Mouse (Mus musculus): ENCODE results near the gene Myo15b. TPM values are rescaled to one million over a fixed set of nuclear protein-coding genes. Genes with fewer than 3 reads are reported as not detected.
"Not testable (repeated sequence)": the region's sequence is repeated elsewhere in the genome, so short reads cannot be mapped to it uniquely, and the experiment has no call there.

The Myo15b gene
- total RNA-seq, 2 experiments from 2014 or later: 0.34 to 0.52 TPM

DNA sequence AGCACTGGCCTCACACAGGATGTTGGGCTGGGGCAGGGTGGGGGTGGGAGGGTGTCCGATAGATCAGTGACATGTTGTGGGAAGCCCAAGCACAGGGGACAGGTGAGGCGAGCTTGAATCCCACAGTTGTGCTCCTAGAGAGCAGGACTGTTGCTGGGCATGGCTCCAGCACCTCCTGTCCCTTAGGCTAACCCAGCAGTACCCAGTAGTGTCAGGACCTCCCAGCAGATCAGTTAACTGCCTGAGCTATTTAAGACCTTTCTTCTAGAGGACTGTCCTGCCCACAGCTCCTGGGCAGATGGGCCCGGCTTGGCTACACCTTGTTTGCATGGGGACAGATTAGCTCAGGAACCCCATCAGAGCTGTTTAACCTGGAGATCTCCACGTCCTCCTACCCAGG lies 29.2 kb upstream of the Myo15b start:
- no peak for DNase-seq (ENCODE audit: low spot score in 2 of 2)
- intact Hi-C loops (cut with DNase I): no loop called here

DNA sequence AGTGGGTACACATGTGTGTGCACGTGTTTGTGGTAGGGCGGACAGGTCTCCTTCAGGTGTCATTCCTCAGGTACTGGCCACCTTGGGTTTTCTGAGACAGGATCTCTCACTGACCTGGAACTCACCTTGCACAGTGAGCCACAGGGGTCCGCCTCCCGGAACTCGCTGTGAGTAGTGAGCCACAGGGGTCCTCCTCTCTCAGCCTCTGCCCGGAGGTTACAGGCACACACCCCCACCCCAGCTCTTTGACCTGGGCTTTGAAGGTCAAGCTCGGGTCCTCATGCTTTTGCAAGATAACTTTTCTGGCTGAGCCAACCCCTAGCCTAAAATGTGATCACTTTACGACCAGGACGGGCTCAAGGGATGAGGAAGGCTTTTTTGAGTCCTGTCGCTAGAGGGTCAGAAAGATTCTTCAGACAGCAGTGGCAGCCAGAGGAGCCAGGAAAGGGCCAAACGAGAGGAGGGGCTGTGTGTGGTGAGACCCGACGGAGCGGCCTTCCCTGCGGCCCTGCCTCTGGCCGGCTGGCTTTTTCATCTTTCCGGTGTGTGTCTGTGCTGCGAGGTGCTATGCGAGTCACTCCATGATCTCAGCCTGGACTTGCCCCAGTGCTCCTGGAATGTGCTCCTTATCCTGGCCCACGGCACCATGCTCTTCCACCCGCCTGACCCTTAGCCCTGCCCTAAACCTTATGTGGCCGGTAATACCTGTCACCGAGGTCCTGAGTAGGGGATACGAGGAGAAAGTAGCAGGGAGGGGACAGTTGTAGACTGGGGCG lies 27.5 kb upstream of the Myo15b start:
- no peak for DNase-seq (ENCODE audit: low spot score in 2 of 2)
- intact Hi-C loops (cut with DNase I): no loop called here

DNA sequence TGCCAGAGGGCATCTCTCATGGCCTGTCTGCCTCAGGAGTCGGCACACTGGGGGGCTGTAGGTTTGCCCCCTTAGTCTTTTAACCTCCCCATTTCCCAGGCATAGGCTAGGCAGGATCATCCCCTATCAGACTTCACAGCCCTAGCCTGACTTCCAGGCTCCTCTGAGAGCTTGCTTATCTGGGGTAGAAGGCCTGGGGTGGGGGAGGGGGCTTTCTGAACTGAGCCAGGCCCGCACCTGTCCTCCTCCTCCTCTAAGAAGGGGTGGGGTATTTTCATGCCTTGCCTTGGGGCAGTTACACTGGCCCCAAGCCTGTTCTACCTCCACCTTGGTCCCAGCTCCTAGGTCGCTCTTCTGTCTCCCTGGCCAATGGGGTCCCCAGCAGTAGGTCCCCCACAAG lies 26.7 kb upstream of the Myo15b start:
- intact Hi-C loops (cut with DNase I): no loop called here
- DNase-seq (ENCODE audit: low spot score in 2 of 2): no peak

DNA sequence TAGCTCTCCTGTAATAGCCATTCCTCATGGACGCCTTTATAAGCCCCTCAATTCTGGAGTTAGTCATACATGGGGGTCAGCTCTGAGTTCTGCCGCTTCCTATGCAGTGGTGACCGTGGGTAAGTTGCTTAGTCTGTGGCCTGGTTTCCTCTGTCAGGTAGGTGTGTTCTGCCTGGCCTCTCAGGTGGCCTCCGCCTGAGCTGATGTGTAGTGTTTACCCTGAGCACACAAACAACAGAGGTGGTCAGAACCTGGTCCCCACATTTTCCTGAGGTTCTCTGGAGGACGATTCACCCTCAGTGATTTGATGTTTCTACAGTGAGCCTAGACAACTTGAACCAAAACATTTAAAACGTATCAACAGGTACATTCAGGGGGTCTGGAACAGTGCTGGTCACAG lies 26.1 kb upstream of the Myo15b start:
- intact Hi-C loops (cut with DNase I): no loop called here
- no peak for DNase-seq (ENCODE audit: low spot score in 2 of 2)

DNA sequence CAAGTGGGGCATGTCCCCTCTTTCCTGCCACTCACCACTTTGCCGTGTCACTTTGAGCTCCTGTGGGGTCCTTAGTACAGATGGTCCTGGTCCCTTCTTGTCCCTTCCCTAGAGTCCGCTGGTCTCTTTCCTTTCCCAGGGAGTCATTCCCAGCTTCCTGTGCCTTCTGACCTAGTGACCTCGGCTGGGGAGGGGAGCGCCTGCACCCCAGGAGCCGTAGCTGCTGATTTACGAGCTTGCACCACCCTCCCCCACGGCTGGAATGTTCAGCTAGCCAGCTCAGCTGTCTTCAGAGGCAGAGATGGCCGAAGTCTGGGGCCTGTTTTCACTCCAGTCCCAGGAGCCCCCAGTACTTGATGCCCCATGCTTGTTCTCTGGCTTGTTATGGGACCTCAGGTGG lies 25.7 kb upstream of the Myo15b start:
- intact Hi-C loops (cut with DNase I): no loop called here
- no peak for DNase-seq (ENCODE audit: low spot score in 2 of 2)

DNA sequence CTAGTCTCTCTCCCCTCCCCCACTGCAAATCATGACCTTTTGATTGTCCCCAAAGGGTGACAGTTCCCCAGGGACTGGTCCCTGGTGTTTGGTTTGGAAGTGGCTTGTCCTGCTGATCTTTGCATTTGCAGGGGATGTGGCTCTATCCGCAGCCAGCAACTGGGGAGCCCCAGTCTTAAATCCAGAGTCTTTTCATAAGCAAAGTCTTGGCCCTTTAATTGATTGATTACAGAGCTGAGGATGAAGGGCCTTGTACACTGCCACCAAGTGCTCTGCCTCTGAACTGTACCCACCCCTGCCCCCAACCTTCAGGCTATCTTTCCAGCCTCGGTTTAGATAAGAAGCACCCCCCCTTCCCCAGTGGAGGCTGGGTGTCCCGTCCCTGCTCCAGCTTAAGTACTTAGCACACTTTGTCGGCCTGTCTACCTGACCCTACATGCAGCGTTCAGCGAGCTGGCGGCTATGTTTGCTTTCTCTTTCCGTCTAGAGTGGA lies 25.1 kb upstream of the Myo15b start:
- intact Hi-C loops (cut with DNase I): no loop called here
- DNase-seq (ENCODE audit: low spot score in 2 of 2): no peak

- no peak for DNase-seq (ENCODE audit: low spot score in 2 of 2)
- intact Hi-C loops (cut with DNase I): no loop called here
Measured at GRCm38 (mm10) chr11:115834033-115834432, 24.2 kb upstream of the Myo15b start.

DNA sequence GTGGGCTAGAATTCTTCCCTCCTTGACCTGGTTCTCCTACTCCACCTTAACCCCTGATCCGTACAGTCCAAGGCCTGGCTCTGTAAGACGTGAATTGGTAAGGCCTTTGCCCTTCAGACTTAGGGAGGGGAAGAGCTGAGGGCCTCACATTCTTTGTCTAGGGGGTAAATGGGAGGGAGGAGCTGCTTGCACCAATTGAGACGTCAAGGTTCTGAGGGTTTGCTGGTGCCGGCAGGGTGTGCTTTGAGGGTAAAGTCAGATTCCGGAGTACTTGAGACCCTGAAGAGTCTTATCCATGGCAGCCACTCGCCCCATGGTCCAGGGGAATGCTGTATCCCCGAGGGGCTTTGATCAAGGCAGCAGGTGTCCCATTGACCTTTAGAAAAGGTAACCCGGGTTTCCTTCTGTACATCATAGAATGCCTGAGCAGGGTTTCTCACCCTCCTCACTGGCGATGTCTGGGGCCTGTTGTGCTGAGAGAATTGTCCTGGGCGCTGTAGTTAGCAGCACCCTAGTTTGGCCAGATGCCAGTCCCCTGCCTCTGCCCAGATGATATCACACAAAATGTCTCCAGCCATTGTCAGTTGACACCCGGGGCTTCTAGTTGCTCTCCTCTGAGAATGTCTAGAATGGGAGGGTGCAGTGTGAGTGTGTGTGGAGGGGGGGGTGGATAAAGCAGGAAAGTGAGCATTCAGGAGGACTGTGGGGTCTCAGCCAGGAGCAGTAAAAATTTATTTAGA lies 21.4 kb upstream of the Myo15b start:
- DNase-seq (ENCODE audit: low spot score in 2 of 2): no peak
- intact Hi-C loops (cut with DNase I): no loop called here

- intact Hi-C loops (cut with DNase I): no loop called here
- DNase-seq (ENCODE audit: low spot score in 2 of 2): no peak
Measured at GRCm38 (mm10) chr11:115837606-115838345, 20.4 kb upstream of the Myo15b start.

DNA sequence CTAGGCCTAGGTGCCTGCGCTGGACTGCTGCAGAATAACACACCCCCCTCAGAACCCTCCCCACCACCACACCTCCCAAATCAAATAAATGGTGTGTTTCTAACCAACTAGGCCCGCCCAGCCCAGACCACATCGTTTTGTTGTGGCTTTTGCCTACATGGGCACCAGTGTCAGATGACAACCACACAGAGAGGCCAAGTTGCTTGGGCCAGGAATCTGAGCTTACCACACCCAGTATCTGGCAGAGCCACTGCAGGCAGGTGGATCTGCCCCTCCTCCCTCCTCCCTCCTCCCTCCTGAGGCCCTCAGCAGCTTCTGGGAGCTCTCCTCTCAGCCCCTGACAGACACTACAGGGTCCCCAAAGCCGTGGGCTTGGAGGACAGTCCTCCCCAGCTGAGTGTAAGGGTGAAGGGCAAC lies 19.3 kb upstream of the Myo15b start:
- intact Hi-C loops (cut with DNase I): no loop called here
- DNase-seq (ENCODE audit: low spot score in 2 of 2): no peak

DNA sequence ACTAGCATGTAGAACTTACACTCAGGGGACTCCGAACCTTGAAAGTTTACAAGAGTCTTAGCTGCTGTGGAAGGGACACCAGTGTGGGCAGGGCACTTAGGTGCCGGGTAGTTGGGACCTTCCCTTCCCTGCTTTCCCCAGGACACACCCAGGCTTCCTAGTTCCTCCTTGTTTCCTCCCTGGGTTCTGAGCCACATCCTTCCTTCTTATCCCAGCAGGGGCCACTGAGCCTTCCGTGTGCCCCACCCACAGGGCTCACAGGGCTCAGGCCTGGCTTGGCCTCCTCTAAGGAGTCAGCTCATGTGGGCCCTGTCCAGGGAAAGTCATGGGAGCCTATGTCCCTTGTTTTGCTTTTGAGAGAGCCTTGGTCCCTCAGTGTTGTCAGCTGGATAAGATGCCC lies 18.5 kb upstream of the Myo15b start:
- DNase-seq (ENCODE audit: low spot score in 2 of 2): no peak
- intact Hi-C loops (cut with DNase I): no loop called here

DNA sequence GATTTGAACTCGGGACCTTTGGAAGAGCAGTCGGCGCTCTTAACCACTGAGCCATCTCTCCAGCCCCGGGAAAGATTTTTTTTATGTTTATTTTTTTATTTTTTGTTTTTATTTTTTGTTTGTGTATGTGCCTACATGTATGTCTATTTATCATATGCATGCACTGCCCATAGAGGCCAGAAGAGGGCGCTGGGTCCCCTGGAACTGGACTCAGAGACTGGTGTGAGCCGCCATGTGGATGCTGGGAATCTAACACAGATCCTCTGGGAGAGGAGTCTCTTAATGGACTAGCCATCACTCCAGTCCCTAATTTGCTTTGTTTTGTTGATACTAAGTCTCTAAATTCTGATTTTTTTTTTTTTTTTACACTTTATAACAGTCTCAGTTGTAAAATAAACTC lies 17.2 kb upstream of the Myo15b start:
- DNase-seq (ENCODE audit: low spot score in 2 of 2): no peak
- intact Hi-C loops (cut with DNase I): no loop called here

GRCm38 (mm10) chr11:115841961-115842550 lies 16.1 kb upstream of the Myo15b start:
- intact Hi-C loops (cut with DNase I): no loop called here
- DNase-seq (ENCODE audit: low spot score in 2 of 2): no peak

DNA sequence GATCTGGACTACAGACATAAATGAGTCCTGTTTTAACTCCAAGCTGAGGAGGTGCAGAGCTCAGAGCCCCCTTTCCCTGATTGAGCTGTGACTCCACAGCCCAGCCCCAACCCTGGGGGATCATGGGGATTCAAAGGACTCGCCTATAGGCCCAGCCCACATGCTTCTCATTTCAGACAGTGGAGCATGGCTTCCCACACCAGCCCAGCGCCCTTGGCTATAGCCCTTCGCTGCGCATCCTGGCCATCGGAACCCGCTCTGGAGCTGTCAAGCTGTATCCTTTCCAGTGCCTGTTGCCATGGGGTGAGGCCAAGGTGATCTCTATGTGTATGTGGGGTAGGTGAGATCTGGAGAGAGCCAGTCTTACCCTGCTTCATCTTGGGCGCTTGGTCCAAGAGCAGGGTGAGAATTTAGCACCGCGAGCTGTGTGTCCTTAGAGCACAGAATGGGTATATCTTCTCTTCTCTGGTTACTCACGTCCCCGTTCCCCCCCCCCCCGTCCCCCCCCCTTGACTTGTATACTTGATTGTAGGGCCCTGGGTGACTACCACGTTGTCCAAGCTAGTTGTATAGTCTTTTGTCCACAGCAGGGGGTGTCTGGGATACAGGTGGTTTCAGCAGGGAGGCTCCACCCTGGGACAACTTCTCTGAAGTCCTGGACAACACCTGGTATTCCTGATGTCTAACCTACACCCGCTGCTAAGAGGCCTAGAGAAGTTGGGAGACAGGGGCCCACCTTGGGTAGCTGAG lies 14.9 kb upstream of the Myo15b start:
- no peak for DNase-seq (ENCODE audit: low spot score in 2 of 2)
- intact Hi-C loops (cut with DNase I): no loop called here

GRCm38 (mm10) chr11:115843891-115844239 lies 14.3 kb upstream of the Myo15b start:
- intact Hi-C loops (cut with DNase I): no loop called here
- DNase-seq (ENCODE audit: low spot score in 2 of 2): no peak

DNA sequence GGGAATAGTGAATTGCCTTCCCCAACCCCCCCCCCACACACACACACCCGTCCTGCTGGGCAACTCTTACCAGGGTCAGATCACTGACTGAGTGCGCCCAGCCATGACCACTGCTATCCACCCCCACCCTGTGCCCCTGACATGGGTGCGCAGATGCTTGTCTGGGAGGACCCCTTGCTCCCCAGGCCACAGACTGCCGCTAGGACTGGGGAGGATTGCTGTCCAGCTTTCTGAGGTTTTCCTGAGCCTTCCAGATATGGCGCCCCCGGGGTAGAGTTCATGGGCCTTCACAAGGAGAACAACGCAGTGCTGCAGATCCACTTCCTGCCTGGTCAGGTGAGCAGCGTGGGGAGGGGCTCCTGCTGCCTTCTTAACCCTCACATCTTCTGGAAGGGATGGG lies 14.0 kb upstream of the Myo15b start:
- intact Hi-C loops (cut with DNase I): no loop called here

DNA sequence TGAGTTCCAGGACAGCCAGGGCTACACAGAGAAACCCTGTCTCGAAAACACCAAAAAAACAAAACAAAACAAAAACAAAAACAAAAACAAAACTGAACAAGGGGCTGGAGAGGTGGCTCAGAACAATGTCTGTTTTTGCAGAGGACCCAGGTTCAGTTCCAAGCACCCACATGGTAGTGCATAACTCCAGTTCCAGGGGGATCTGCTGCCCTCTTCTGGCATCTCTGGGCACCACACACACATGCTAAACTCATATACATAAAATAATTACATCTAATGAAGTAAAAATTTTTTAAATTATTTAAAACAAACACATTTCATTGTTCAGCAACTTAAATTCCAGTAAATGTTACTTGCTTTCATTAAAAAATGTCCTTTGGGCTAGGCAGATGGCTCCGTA lies 12.4 kb upstream of the Myo15b start:
- DNase-seq (ENCODE audit: low spot score in 2 of 2): no peak
- intact Hi-C loops (cut with DNase I): no loop called here

More for the DNA sequence above, 14.0 kb upstream of the Myo15b start:
- DNase-seq (ENCODE audit: low spot score in 2 of 2): no peak

- peak; percentile 18 to 24 for DNase-seq (ENCODE audit: low spot score in 2 of 2)
- intact Hi-C loops (cut with DNase I): no loop called here
Measured at GRCm38 (mm10) chr11:115854674-115855073, 3.5 kb upstream of the Myo15b start.

GRCm38 (mm10) chr11:115857146-115857545 lies 1.1 kb upstream of the Myo15b start:
- DNase-seq (ENCODE audit: low spot score in 2 of 2); intact Hi-C loops (cut with DNase I): not testable (repeated sequence)

Measured in left cerebral cortex, postnatal 36 days (tissue).